Mouse (Mus musculus): ENCODE results near the gene Frmd8. TPM values are rescaled to one million over a fixed set of nuclear protein-coding genes. Genes with fewer than 3 reads are reported as not detected.

Gene Frmd8
- total and polyA plus RNA-seq, 2 experiments from 2014 or later: 8.5 to 10.3 TPM

GRCm38 (mm10) chr19:5837606-5838005 lies 37.5 kb downstream of the Frmd8 start:
- no peak overlapping the region for H3K4me3 ChIP-seq (ENCODE audit: low read depth, low read length)
- no peak overlapping the region for H3K27ac ChIP-seq (ENCODE audit: low read depth, low read length)
- no peaks in the 10 kb centered on the region for H3K27me3 ChIP-seq (ENCODE audit: insufficient read depth, low read length)
- no peaks in the 10 kb centered on the region for H3K4me1 ChIP-seq (ENCODE audit: insufficient read depth)
- no peaks in the 10 kb centered on the region for H3K36me3 ChIP-seq (ENCODE audit: insufficient read depth)
- no peak overlapping the region for H3K4me2 ChIP-seq (ENCODE audit: low read depth)
- WGBS: 86% methylated on average over 8 of the region's 8 CpGs
- H3K9ac ChIP-seq: no peak overlapping the region
- ATAC-seq (no peak), DNase-seq (no peak)
- TF ChIP-seq CTCF (IDR thresholded peaks at IDR 0.05; ENCODE audit: low read depth): no peak
- no peaks in the 10 kb centered on the region for H3K9me3 ChIP-seq (ENCODE audit: low read length)

GRCm38 (mm10) chr19:5836941-5837572 lies 38.0 kb downstream of the Frmd8 start:
- Histone ChIP-seq H3K36me3 (ENCODE audit: insufficient read depth) (no peaks in the 10 kb centered on the region), H3K27me3 (ENCODE audit: insufficient read depth, low read length) (no peaks in the 10 kb centered on the region), H3K9me3 (ENCODE audit: low read length) (no peaks in the 10 kb centered on the region), H3K27ac (ENCODE audit: low read depth, low read length) (no peak overlapping the region), H3K4me3 (ENCODE audit: low read depth, low read length) (no peak overlapping the region), H3K4me2 (ENCODE audit: low read depth) (no peak overlapping the region), H3K9ac (no peak overlapping the region), H3K4me1 (ENCODE audit: insufficient read depth) (no peaks in the 10 kb centered on the region)
- ATAC-seq (no peak), DNase-seq (no peak)
- TF ChIP-seq CTCF (IDR thresholded peaks at IDR 0.05; ENCODE audit: low read depth): no peak
- WGBS: 75% methylated on average over 10 of the region's 10 CpGs

- Histone ChIP-seq H3K27ac (ENCODE audit: low read depth, low read length) (no peak overlapping the region), H3K4me1 (ENCODE audit: insufficient read depth) (no peaks in the 10 kb centered on the region), H3K4me2 (ENCODE audit: low read depth) (no peak overlapping the region), H3K4me3 (ENCODE audit: low read depth, low read length) (no peak overlapping the region), H3K9ac (no peak overlapping the region), H3K36me3 (ENCODE audit: insufficient read depth) (no peaks in the 10 kb centered on the region), H3K27me3 (ENCODE audit: insufficient read depth, low read length) (no peaks in the 10 kb centered on the region), H3K9me3 (ENCODE audit: low read length) (no peaks in the 10 kb centered on the region)
- 74% methylated on average over 8 of the region's 8 CpGs for WGBS
- TF ChIP-seq CTCF (IDR thresholded peaks at IDR 0.05; ENCODE audit: low read depth): no peak
- no peak for ATAC-seq
- DNase-seq: no peak
Measured at GRCm38 (mm10) chr19:5835922-5836430, 39.1 kb downstream of the Frmd8 start.

GRCm38 (mm10) chr19:5835054-5835921 lies 39.8 kb downstream of the Frmd8 start:
- Histone ChIP-seq H3K9me3 (ENCODE audit: low read length) (no peaks in the 10 kb centered on the region), H3K9ac (no peak overlapping the region), H3K4me2 (ENCODE audit: low read depth) (no peak overlapping the region), H3K36me3 (ENCODE audit: insufficient read depth) (no peaks in the 10 kb centered on the region), H3K27me3 (ENCODE audit: insufficient read depth, low read length) (no peaks in the 10 kb centered on the region), H3K4me3 (ENCODE audit: low read depth, low read length) (no peak overlapping the region), H3K27ac (ENCODE audit: low read depth, low read length) (no peak overlapping the region), H3K4me1 (ENCODE audit: insufficient read depth) (no peaks in the 10 kb centered on the region)
- ATAC-seq (no peak), DNase-seq (no peak)
- no peak for TF ChIP-seq CTCF (IDR thresholded peaks at IDR 0.05; ENCODE audit: low read depth)
- WGBS: 91% methylated on average over 10 of the region's 10 CpGs

- no peak for ATAC-seq
- WGBS: 91% methylated on average over 12 of the region's 12 CpGs
Measured at GRCm38 (mm10) chr19:5834260-5834925, 40.7 kb downstream of the Frmd8 start.

GRCm38 (mm10) chr19:5833287-5834100 lies 41.6 kb downstream of the Frmd8 start:
- no peak overlapping the region for H3K27ac ChIP-seq (ENCODE audit: low read depth, low read length)
- no peak for TF ChIP-seq CTCF (IDR thresholded peaks at IDR 0.05; ENCODE audit: low read depth)
- H3K9ac ChIP-seq: no peak overlapping the region
- H3K4me2 ChIP-seq (ENCODE audit: low read depth): no peak overlapping the region
- H3K27me3 ChIP-seq (ENCODE audit: insufficient read depth, low read length): no peaks in the 10 kb centered on the region
- 92% methylated on average over 10 of the region's 10 CpGs for WGBS
- H3K9me3 ChIP-seq (ENCODE audit: low read length): no peaks in the 10 kb centered on the region
- ATAC-seq: no peak
- no peak overlapping the region for H3K4me3 ChIP-seq (ENCODE audit: low read depth, low read length)
- no peak for DNase-seq
- H3K36me3 ChIP-seq (ENCODE audit: insufficient read depth): no peaks in the 10 kb centered on the region
- H3K4me1 ChIP-seq (ENCODE audit: insufficient read depth): no peaks in the 10 kb centered on the region

More at GRCm38 (mm10) chr19:5834260-5834925, 40.7 kb downstream of the Frmd8 start:
- no peak for DNase-seq
- Histone ChIP-seq H3K27ac (ENCODE audit: low read depth, low read length) (no peak overlapping the region), H3K4me2 (ENCODE audit: low read depth) (no peak overlapping the region), H3K36me3 (ENCODE audit: insufficient read depth) (no peaks in the 10 kb centered on the region), H3K4me1 (ENCODE audit: insufficient read depth) (no peaks in the 10 kb centered on the region), H3K4me3 (ENCODE audit: low read depth, low read length) (no peak overlapping the region), H3K27me3 (ENCODE audit: insufficient read depth, low read length) (no peaks in the 10 kb centered on the region), H3K9me3 (ENCODE audit: low read length) (no peaks in the 10 kb centered on the region), H3K9ac (no peak overlapping the region)
- no peak for TF ChIP-seq CTCF (IDR thresholded peaks at IDR 0.05; ENCODE audit: low read depth)
